Mouse (Mus musculus): ENCODE results near the gene Sat2. TPM values are rescaled to one million over a fixed set of nuclear protein-coding genes. Genes with fewer than 3 reads are reported as not detected.
A peak's percentile ranks its signal among the peaks of the same experiment; 100 is the strongest.

Sat2 gene
- polyA plus RNA-seq, 1 experiment from 2014 or later, result 23.8 TPM

DNA sequence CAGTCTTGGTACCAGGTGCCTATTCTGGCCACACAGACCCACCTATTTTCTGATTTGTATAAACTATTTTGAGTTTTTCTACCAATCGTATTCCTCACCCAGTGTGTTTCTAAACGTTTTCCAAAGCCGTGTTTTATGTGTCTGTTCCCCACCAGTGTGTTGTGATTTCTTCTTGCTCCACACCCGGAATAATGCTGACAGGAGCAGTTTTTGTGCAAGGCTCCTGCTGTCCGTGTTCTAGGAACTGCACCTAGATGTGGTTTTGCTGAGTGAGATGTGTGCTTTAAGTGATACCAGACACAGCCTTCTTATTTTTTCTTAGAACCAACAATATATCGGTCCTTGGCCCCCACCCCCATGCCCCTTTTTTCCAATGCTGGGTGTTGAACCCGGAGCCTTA is 37.8 kb upstream of the Sat2 start:
- no peak overlapping the region for H3K27ac ChIP-seq
- H3K4me1 ChIP-seq, result peaks cover 12% of the 10 kb centered on the region
- no peak overlapping the region for H3K4me3 ChIP-seq
- 85% methylated on average over 7 of the region's 7 CpGs for WGBS
- peaks cover 27% of the 10 kb centered on the region for H3K36me3 ChIP-seq
- no peaks in the 10 kb centered on the region for H3K9me3 ChIP-seq
- no peak for ATAC-seq (ENCODE audit: insufficient number of reproducible peaks, insufficient read depth, low FRiP score, low TSS enrichment, low read depth)
- no peak overlapping the region for H3K9ac ChIP-seq
- H3K4me2 ChIP-seq, result no peak overlapping the region
- H3K27me3 ChIP-seq, result no peaks in the 10 kb centered on the region

DNA sequence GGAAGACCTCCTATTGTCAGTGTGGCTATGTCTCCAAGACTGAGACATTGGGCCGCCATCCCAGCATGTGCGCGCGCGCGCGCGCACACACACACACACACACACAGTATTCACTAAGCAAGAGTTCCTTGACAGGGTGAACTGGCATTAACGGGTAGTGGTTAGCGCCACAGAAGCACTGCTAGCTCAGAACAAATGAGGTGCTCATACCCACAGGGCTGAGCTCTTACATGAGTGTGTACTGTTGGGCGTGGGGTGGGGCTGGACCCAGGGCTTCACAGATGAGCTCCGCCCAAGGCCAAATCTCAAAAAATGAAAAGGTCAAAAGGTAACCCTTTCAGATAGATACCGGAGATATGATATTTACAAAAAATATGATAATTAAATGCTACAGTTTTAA is 36.9 kb upstream of the Sat2 start:
- Histone ChIP-seq H3K4me1 (peaks cover 12% of the 10 kb centered on the region), H3K9me3 (no peaks in the 10 kb centered on the region)
- WGBS, result 94% methylated on average over 13 of the region's 13 CpGs

DNA sequence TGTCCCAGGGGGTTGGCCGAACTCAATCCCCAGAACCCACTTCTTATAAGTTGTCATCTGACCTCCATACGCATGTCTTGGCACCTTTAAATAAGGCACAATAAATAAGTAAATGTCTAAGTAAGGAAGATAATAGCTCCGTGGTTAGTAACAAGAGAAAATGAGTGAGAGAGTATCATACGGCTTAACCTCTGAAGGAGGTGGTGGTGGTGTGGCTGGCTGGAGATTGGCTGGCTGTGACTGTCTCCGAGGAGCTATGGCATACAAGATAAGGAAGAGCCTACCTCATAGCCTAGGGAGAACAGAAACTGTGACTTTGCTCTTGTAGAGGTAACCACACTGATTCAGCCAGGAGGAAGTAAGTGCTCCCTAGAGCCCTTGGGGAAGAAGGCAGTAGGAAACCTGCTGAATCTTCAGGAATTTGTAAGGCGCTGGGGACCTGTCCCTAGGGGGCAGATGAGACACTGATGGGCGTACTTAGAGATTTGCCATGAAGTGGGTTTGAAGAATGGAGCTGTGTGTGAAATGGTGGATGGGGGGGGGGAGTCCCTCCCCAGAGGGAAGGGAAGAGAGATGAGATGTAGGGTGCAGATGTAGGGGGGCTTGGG is 36.0 kb upstream of the Sat2 start:
- ATAC-seq (ENCODE audit: insufficient number of reproducible peaks, insufficient read depth, low FRiP score, low TSS enrichment, low read depth), result no peak
- no peak overlapping the region for H3K9ac ChIP-seq
- H3K27me3 ChIP-seq, result no peaks in the 10 kb centered on the region
- no peak overlapping the region for H3K27ac ChIP-seq
- H3K36me3 ChIP-seq, result peaks cover 45% of the 10 kb centered on the region
- peaks cover 12% of the 10 kb centered on the region for H3K4me1 ChIP-seq
- H3K4me3 ChIP-seq, result no peak overlapping the region
- no peaks in the 10 kb centered on the region for H3K9me3 ChIP-seq
- WGBS, result 72% methylated on average over 7 of the region's 7 CpGs
- no peak overlapping the region for H3K4me2 ChIP-seq

More for the DNA sequence above, 36.9 kb upstream of the Sat2 start:
- Histone ChIP-seq H3K27me3 (no peaks in the 10 kb centered on the region), H3K36me3 (peaks cover 36% of the 10 kb centered on the region), H3K27ac (no peak overlapping the region), H3K9ac (no peak overlapping the region), H3K4me3 (no peak overlapping the region), H3K4me2 (no peak overlapping the region)
- no peak for ATAC-seq (ENCODE audit: insufficient number of reproducible peaks, insufficient read depth, low FRiP score, low TSS enrichment, low read depth)

DNA sequence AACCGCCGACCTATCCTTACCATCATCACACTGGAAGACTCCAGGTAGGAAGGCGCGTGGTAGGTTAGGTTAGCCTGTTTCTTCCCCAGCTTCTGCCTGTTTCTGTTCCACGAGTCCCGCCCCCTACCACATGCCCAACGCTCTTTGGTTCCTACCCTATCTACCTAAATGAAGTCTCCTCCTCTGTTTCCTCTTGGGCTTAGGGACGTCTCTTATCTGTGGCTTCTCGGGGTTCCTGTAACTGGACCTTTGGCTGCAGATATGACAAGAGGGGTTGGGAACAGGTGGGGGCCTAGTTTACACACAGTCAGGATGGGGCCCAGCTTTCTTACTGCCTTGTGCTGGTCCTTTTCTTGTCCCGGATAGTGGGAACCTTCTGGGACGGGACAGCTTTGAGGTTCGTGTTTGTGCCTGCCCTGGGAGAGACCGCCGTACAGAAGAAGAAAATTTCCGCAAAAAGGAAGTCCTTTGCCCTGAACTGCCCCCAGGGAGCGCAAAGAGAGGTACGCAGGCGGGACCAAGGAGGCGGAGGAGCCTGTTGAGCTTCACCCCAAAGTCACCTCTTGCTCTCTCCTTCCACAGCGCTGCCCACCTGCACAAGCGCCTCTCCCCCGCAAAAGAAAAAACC is 32.5 kb upstream of the Sat2 start:
- Histone ChIP-seq H3K36me3 (peaks cover 74% of the 10 kb centered on the region), H3K4me3 (no peak overlapping the region), H3K9me3 (no peaks in the 10 kb centered on the region), H3K4me2 (no peak overlapping the region), H3K27me3 (no peaks in the 10 kb centered on the region), H3K27ac (no peak overlapping the region), H3K9ac (no peak overlapping the region), H3K4me1 (no peaks in the 10 kb centered on the region)
- ATAC-seq (ENCODE audit: insufficient number of reproducible peaks, insufficient read depth, low FRiP score, low TSS enrichment, low read depth), result no peak
- 93% methylated on average over 22 of the region's 22 CpGs for WGBS

DNA sequence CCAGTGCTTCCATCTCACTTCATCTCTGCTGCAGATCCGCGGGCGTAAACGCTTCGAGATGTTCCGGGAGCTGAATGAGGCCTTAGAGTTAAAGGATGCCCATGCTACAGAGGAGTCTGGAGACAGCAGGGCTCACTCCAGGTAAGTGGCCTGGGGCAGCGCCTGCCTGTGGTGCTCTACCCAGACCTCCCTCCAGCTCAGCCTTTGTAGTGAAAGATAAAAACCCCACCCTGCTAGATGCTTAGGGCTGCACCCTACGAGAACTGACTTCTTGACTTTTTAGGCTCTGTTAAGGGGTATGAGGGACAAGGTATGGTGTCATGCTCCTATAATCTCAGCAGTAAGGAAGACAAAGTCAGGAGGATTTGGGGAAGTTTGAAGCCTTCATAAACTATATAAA is 31.2 kb upstream of the Sat2 start:
- no peaks in the 10 kb centered on the region for H3K27me3 ChIP-seq
- no peak overlapping the region for H3K9ac ChIP-seq
- 92% methylated on average over 8 of the region's 8 CpGs for WGBS
- H3K36me3 ChIP-seq, result peaks cover 85% of the 10 kb centered on the region
- H3K4me2 ChIP-seq, result no peak overlapping the region
- no peak overlapping the region for H3K27ac ChIP-seq
- no peaks in the 10 kb centered on the region for H3K9me3 ChIP-seq
- no peak for ATAC-seq (ENCODE audit: insufficient number of reproducible peaks, insufficient read depth, low FRiP score, low TSS enrichment, low read depth)
- H3K4me1 ChIP-seq, result no peaks in the 10 kb centered on the region
- no peak overlapping the region for H3K4me3 ChIP-seq

DNA sequence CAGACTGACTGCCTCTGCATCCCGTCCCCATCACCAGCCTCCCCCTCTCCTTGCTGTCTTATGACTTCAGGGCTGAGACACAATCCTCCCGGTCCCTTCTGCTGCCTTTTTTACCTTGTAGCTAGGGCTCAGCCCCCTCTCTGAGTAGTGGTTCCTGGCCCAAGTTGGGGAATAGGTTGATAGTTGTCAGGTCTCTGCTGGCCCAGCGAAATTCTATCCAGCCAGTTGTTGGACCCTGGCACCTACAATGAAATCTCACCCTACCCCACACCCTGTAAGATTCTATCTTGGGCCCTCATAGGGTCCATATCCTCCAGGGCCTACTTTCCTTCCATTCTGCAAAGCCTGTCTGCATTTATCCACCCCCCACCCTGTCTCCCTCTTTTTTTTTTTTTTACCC is 30.4 kb upstream of the Sat2 start:
- Histone ChIP-seq H3K27ac (no peak overlapping the region), H3K27me3 (no peaks in the 10 kb centered on the region), H3K36me3 (peaks cover 87% of the 10 kb centered on the region), H3K4me1 (no peaks in the 10 kb centered on the region), H3K4me3 (no peak overlapping the region), H3K4me2 (no peak overlapping the region), H3K9me3 (no peaks in the 10 kb centered on the region), H3K9ac (no peak overlapping the region)
- ATAC-seq (ENCODE audit: insufficient number of reproducible peaks, insufficient read depth, low FRiP score, low TSS enrichment, low read depth), result no peak
- WGBS, result 82% methylated on average over 3 of the region's 3 CpGs

DNA sequence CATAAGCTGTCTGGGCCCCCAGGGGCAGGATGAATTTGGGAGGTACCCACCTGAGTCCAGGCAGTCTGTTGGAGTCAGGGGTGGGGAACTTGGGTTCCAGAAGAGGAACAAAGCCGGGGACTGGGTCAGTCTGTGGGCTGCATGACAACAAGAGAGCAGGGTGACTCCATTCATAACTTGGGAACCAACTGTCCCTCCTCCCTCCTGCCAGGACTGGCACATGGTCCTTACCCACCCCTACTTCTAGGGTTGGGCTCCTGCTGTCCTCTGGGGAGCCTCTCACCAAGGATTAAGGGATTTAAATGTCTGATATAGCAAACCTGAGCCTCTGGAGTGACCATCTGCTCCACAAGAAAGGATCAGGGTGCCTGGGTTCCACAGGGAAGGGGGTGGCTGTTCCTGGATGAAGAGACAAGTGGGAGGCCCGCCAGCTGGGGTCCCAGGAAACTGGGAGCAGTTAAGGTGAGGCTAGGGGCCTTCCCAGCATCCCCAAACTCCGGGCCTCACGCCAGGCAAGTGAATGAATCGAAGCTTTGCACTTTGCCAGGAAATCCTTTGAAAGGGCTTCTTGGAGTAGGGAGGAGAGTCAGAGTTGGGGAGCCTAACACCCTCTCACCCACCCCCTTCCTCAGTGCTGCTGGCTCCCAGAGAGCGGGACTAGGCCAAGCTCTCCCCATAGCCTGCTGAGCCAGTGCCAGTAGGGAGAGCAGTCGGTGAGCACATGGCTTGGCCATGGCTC is 29.8 kb upstream of the Sat2 start:
- WGBS, result 86% methylated on average over 7 of the region's 7 CpGs
- H3K27me3 ChIP-seq, result no peaks in the 10 kb centered on the region
- H3K27ac ChIP-seq, result no peak overlapping the region
- H3K36me3 ChIP-seq, result peaks cover 83% of the 10 kb centered on the region
- H3K4me2 ChIP-seq, result no peak overlapping the region
- no peak overlapping the region for H3K4me3 ChIP-seq
- H3K9ac ChIP-seq, result peak overlapping the region; percentile 27; the same call in 1 of the 2 replicates
- no peak for ATAC-seq (ENCODE audit: insufficient number of reproducible peaks, insufficient read depth, low FRiP score, low TSS enrichment, low read depth)
- H3K9me3 ChIP-seq, result no peaks in the 10 kb centered on the region
- no peaks in the 10 kb centered on the region for H3K4me1 ChIP-seq

DNA sequence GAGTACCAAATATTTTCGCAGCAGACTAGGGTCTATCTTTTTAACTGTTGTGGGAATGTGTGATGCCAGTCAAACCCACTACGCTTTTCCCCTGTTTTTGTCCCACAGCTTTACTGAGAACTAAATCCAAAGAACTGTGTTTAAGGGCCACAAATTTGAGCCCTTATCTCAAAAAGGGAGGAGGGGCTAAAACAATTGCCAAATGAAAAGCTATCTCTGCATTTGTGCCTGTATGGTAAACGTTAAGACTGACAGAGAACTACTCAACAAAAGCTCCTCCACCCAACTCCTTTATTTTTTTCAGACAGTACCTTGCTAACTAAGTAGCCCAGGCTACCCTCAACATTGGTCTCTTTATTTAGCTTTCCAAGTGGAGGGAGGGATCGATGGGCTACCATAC is 29.0 kb upstream of the Sat2 start:
- H3K9ac ChIP-seq, result no peak overlapping the region
- no peaks in the 10 kb centered on the region for H3K9me3 ChIP-seq
- peaks cover 75% of the 10 kb centered on the region for H3K36me3 ChIP-seq
- no peaks in the 10 kb centered on the region for H3K4me1 ChIP-seq
- H3K27ac ChIP-seq, result no peak overlapping the region
- H3K4me2 ChIP-seq, result no peak overlapping the region
- no peak for ATAC-seq (ENCODE audit: insufficient number of reproducible peaks, insufficient read depth, low FRiP score, low TSS enrichment, low read depth)
- H3K27me3 ChIP-seq, result no peaks in the 10 kb centered on the region
- no peak overlapping the region for H3K4me3 ChIP-seq
- WGBS, result 84% methylated on average over 4 of the region's 4 CpGs

DNA sequence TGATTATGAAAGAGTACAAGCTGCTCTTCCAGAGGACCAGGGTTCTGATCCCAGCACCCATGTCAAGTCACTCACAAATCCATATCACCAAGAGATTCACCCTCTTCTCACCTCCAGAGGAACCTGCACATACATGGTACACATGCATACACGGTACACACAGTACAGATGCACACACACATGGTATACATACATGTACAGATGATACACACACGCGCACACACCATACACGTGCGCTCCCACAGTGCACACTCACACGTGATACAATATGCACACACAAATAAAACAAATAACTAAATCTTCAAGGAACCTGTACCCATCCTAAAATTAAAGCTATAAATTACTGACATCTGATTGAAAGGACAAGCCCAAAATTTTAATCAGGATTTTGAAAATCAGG is 27.0 kb upstream of the Sat2 start:
- ATAC-seq (ENCODE audit: insufficient number of reproducible peaks, insufficient read depth, low FRiP score, low TSS enrichment, low read depth), result no peak

DNA sequence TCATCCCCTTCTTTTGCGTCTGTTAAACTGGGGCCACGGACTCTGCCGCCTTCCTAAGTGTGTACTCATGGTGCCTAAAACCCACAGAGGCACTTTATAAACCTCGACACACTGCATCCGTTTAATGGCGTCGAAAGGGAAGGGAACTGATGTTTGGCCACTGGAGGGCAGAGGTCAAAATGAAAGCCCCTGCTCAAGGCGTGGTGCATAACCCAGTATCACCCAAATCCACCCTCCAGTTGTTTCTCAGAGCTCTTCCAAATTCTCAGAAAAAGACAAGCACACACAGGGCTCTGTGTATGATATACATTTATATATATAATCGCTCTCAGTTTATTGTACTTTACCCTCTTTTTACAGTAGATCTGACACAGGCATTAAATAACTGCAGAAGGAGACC is 22.4 kb upstream of the Sat2 start:
- WGBS, result 10% methylated on average over 9 of the region's 9 CpGs
- no peaks in the 10 kb centered on the region for H3K9me3 ChIP-seq
- H3K4me3 ChIP-seq, result 0 out of 2 replicates have a peak overlapping the region, but pooled peaks have one; percentile 3
- peak overlapping the region; percentile 55; the same call in 1 of the 2 replicates for H3K9ac ChIP-seq
- peaks cover 16% of the 10 kb centered on the region for H3K27me3 ChIP-seq
- peak overlapping the region; percentile 29 for H3K4me2 ChIP-seq
- no peak for ATAC-seq (ENCODE audit: insufficient number of reproducible peaks, insufficient read depth, low FRiP score, low TSS enrichment, low read depth)
- H3K27ac ChIP-seq, result peak overlapping the region; percentile 49; the same call in 1 of the 2 replicates
- H3K36me3 ChIP-seq, result peaks cover 18% of the 10 kb centered on the region
- peaks cover 26% of the 10 kb centered on the region for H3K4me1 ChIP-seq

More for the DNA sequence above, 27.0 kb upstream of the Sat2 start:
- Histone ChIP-seq H3K36me3 (peaks cover 55% of the 10 kb centered on the region), H3K9me3 (no peaks in the 10 kb centered on the region), H3K4me2 (no peak overlapping the region), H3K4me3 (no peak overlapping the region), H3K4me1 (peaks cover 7% of the 10 kb centered on the region), H3K9ac (no peak overlapping the region), H3K27me3 (no peaks in the 10 kb centered on the region), H3K27ac (no peak overlapping the region)
- 95% methylated on average over 6 of the region's 6 CpGs for WGBS

DNA sequence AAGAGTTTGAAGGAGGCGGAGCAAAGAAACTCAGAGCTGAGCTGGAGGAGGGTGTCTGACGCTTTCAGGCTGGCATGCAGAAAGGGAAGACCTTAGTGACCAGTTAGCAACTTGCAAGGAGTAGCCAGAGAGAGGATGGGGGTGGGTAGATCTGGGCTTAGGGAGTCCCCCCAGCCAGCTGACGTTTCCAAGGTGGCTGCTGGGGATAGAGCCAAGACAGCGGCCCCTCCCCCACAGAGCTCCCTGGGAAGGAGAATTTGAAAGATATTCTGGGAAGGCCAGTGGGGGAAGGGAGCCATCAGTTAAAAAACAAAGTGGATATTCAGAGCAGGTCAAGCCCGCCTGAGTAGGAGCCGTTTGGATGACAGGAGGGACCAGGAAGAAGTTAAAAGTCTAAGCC is 21.7 kb upstream of the Sat2 start:
- H3K27ac ChIP-seq, result peak overlapping the region; percentile 49; the same call in 1 of the 2 replicates
- H3K4me2 ChIP-seq, result peak overlapping the region; percentile 29
- H3K4me3 ChIP-seq, result peak overlapping the region; percentile 3; the same call in 1 of the 2 replicates
- peaks cover 32% of the 10 kb centered on the region for H3K4me1 ChIP-seq
- peaks cover 23% of the 10 kb centered on the region for H3K27me3 ChIP-seq
- H3K9me3 ChIP-seq, result no peaks in the 10 kb centered on the region
- peaks cover 13% of the 10 kb centered on the region for H3K36me3 ChIP-seq
- WGBS, result 13% methylated on average over 6 of the region's 6 CpGs
- H3K9ac ChIP-seq, result peak overlapping the region; percentile 55
- ATAC-seq (ENCODE audit: insufficient number of reproducible peaks, insufficient read depth, low FRiP score, low TSS enrichment, low read depth), result no peak

DNA sequence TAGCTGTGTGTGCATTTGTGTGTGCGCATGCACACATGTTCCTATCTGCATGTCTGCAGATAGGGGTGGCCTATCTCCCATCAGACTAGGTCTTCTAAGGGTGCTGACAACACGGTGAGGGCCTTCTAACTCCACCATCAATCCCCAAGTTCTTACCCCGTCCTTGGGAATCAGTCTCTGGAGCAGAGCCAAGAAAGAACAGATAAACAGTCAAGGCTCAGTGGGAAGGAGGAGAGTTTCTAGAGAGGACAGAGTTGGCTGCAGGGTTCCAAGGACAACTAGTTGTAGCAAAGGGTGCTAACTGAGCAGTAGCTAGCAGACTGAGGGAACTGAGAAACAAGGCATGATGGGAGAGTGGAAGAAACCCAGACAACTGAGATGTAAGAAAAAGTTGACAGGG is 20.1 kb upstream of the Sat2 start:
- Histone ChIP-seq H3K4me2 (no peak overlapping the region), H3K9me3 (no peaks in the 10 kb centered on the region), H3K27ac (no peak overlapping the region), H3K36me3 (0 out of 2 replicates have a peak, but pooled peaks cover 5% of the 10 kb centered on the region), H3K4me1 (peaks cover 41% of the 10 kb centered on the region), H3K9ac (no peak overlapping the region), H3K4me3 (no peak overlapping the region), H3K27me3 (peaks cover 26% of the 10 kb centered on the region)
- 73% methylated on average over 3 of the region's 3 CpGs for WGBS
- ATAC-seq (ENCODE audit: insufficient number of reproducible peaks, insufficient read depth, low FRiP score, low TSS enrichment, low read depth), result no peak
